Mouse (Mus musculus): ENCODE data around the gene Tnrc6c. TPM values are rescaled to one million over a fixed set of nuclear protein-coding genes. Genes with fewer than 3 reads are reported as not detected.

Tnrc6c gene
- total and polyA plus RNA-seq, 3 experiments, result 6.9 to 16.7 (median 12.8) TPM

GRCm38 (mm10) chr11:117652907-117653306, 1.2 kb upstream of the Tnrc6c start:
- Histone ChIP-seq H3K79me2 (replicated peaks; ENCODE audit: control insufficient read depth, extremely low read depth, insufficient read depth, poor library complexity, severe bottlenecking) (peaks cover 30% of the 10 kb centered on the region), H3K4me2 (ENCODE audit: insufficient read depth, low read depth, poor library complexity, severe bottlenecking) (peak overlapping the region; percentile 72), H3K4me3 (replicated peaks in 1 of 3; ENCODE audit: low read depth in 2 of 3, low read length in 2 of 3, poor library complexity in 1 of 3) (no peak overlapping the region), H3K4me1 (ENCODE audit: control insufficient read depth in 1 of 2, insufficient read depth in 2 of 2) (peaks cover 2 to 34% of the 10 kb centered on the region in 2 experiments; a peak in 3 of 4 replicates), H3K36me3 (replicated peaks in 1 of 2; ENCODE audit: control insufficient read depth in 1 of 2, insufficient read depth in 1 of 2, low read length in 1 of 2) (no peaks in the 10 kb centered on the region), H3K9me3 (replicated peaks; ENCODE audit: low read length) (no peaks in the 10 kb centered on the region), H3K27me3 (replicated peaks) (peaks cover 29% of the 10 kb centered on the region), H3K9ac (ENCODE audit: insufficient read depth, low read depth) (peak overlapping the region; percentile 72; the same call in 1 of the 2 replicates), H3K27ac (ENCODE audit: insufficient read depth, low read depth) (no peak overlapping the region)
- in situ Hi-C loops (cut with MboI; ENCODE audit: low pct_ligation_motif_present, low pct_unique_long_range_greater_than_20kb, low sequenced_read_pairs), result loop anchor here (5.0 kb wide), 2 partner anchors 41 to 171 kb away; partner anchors contain the start of gene Gm11733
- DNase-seq (ENCODE audit: extremely low read depth), result no peak
- dilution Hi-C loops (cut with MboI; ENCODE audit: extremely low pct_ligation_motif_present, extremely low pct_unique_long_range_greater_than_20kb, low sequenced_read_pairs), result no loop called here
- TF ChIP-seq EP300 (IDR thresholded peaks at IDR 0.05; ENCODE audit: low read length) (no peak), SIN3A (IDR thresholded peaks at IDR 0.05; ENCODE audit: low read length) (no peak), USF2 (conservative IDR thresholded peaks at IDR 0.05; ENCODE audit: low read depth, low read length) (no peak), NELFE (IDR thresholded peaks at IDR 0.05; ENCODE audit: low read depth, low read length) (no peak), POLR2A (IDR thresholded peaks at IDR 0.05; ENCODE audit: low read depth, low read length) (no peak), UBTF (IDR thresholded peaks at IDR 0.05; ENCODE audit: low read depth, low read length) (no peak), MAZ (IDR thresholded peaks at IDR 0.05; ENCODE audit: low read depth, low read length) (no peak), IRF4 (IDR thresholded peaks at IDR 0.05; ENCODE audit: low read depth, low read length) (no peak), ZC3H11A (IDR thresholded peaks at IDR 0.05; ENCODE audit: low read depth, low read length) (no peak), GABPA (IDR thresholded peaks at IDR 0.05; ENCODE audit: insufficient replicate concordance, low read depth, low read length) (no peak), TCF12 (IDR thresholded peaks at IDR 0.05; ENCODE audit: low read depth, low read length) (no peak)

- peaks cover 0 to 4% of the 10 kb centered on the region in 2 experiments for H3K36me3 ChIP-seq (replicated peaks in 1 of 2; ENCODE audit: control insufficient read depth in 1 of 2, insufficient read depth in 1 of 2, low read length in 1 of 2)
- in situ Hi-C loops (cut with MboI; ENCODE audit: low pct_ligation_motif_present, low pct_unique_long_range_greater_than_20kb, low sequenced_read_pairs) (loop anchor here (5.0 kb wide), 2 partner anchors 42 to 172 kb away; partner anchors contain the start of gene Gm11733), dilution Hi-C loops (cut with MboI; ENCODE audit: extremely low pct_ligation_motif_present, extremely low pct_unique_long_range_greater_than_20kb, low sequenced_read_pairs) (no loop called here)
- H3K27me3 ChIP-seq (replicated peaks), result peaks cover 29% of the 10 kb centered on the region
- peak overlapping the region; percentile 71 for H3K27ac ChIP-seq (ENCODE audit: insufficient read depth, low read depth)
- H3K4me2 ChIP-seq (ENCODE audit: insufficient read depth, low read depth, poor library complexity, severe bottlenecking), result peak overlapping the region; percentile 72; the same call in 1 of the 2 replicates
- H3K79me2 ChIP-seq (replicated peaks; ENCODE audit: control insufficient read depth, extremely low read depth, insufficient read depth, poor library complexity, severe bottlenecking), result peaks cover 43% of the 10 kb centered on the region
- DNase-seq (ENCODE audit: extremely low read depth), result peak; percentile 100
- H3K4me1 ChIP-seq (ENCODE audit: control insufficient read depth in 1 of 2, insufficient read depth in 2 of 2), result peaks cover 6 to 49% of the 10 kb centered on the region in 2 experiments
- peak overlapping the region; percentile 59 to 92 (median 83) for H3K4me3 ChIP-seq (replicated peaks in 1 of 3; ENCODE audit: low read depth in 2 of 3, low read length in 2 of 3, poor library complexity in 1 of 3)
- H3K9ac ChIP-seq (ENCODE audit: insufficient read depth, low read depth), result peak overlapping the region; percentile 98
- no peaks in the 10 kb centered on the region for H3K9me3 ChIP-seq (replicated peaks; ENCODE audit: low read length)
- TF ChIP-seq ETS1 (conservative IDR thresholded peaks at IDR 0.05; ENCODE audit: low read depth, low read length) (peak; percentile 52; the same call in 1 of the 2 replicates), ELF1 (IDR thresholded peaks at IDR 0.05; ENCODE audit: low read depth, low read length) (peak; percentile 93), E2F4 (IDR thresholded peaks at IDR 0.05; ENCODE audit: insufficient replicate concordance, low read depth, low read length) (peak; percentile 65; the same call in 1 of the 2 replicates), MXI1 (IDR thresholded peaks at IDR 0.05; ENCODE audit: low read depth, low read length) (no peak), JUND (conservative IDR thresholded peaks at IDR 0.05; ENCODE audit: low read depth, low read length) (no peak), MEF2A (IDR thresholded peaks at IDR 0.05; ENCODE audit: borderline replicate concordance, low read depth, low read length) (peak; percentile 27), ZKSCAN1 (IDR thresholded peaks at IDR 0.05; ENCODE audit: borderline replicate concordance, low read depth, low read length) (no peak), ZC3H11A (IDR thresholded peaks at IDR 0.05; ENCODE audit: low read depth, low read length) (no peak), TBP (conservative IDR thresholded peaks at IDR 0.05; ENCODE audit: low read depth, low read length) (peak; percentile 96), MAZ (IDR thresholded peaks at IDR 0.05; ENCODE audit: low read depth, low read length) (peak; percentile 97), ZMIZ1 (IDR thresholded peaks at IDR 0.05; ENCODE audit: low read depth, low read length) (peak; percentile 52), HCFC1 (IDR thresholded peaks at IDR 0.05; ENCODE audit: low read depth, low read length) (peak; percentile 77), MAX (IDR thresholded peaks at IDR 0.05; ENCODE audit: low read length) (peak; percentile 96), EP300 (IDR thresholded peaks at IDR 0.05; ENCODE audit: low read length) (no peak), GABPA (IDR thresholded peaks at IDR 0.05; ENCODE audit: insufficient replicate concordance, low read depth, low read length) (no peak), JUN (IDR thresholded peaks at IDR 0.05; ENCODE audit: insufficient read depth, low read depth, low read length) (no peak), CTCF (conservative IDR thresholded peaks at IDR 0.05 in 1 of 2, IDR thresholded peaks at IDR 0.05 in 1 of 2; ENCODE audit: low read depth in 2 of 2, low read length in 2 of 2) (no peak), NRF1 (IDR thresholded peaks at IDR 0.05; ENCODE audit: low read depth, low read length) (peak; percentile 27; the same call in 1 of the 2 replicates), CHD2 (IDR thresholded peaks at IDR 0.05; ENCODE audit: low read length) (peak; percentile 84), KAT2A (IDR thresholded peaks at IDR 0.05; ENCODE audit: insufficient replicate concordance, low read length) (0 out of 2 replicates have a peak, but pooled peaks have one; percentile 47), MAFK (IDR thresholded peaks at IDR 0.05; ENCODE audit: insufficient replicate concordance, low read length) (no peak), RAD21 (IDR thresholded peaks at IDR 0.05; ENCODE audit: low read depth, low read length) (no peak), CHD1 (IDR thresholded peaks at IDR 0.05; ENCODE audit: low read depth, low read length) (no peak), ZNF384 (IDR thresholded peaks at IDR 0.05; ENCODE audit: low read depth, low read length) (no peak)
Observed at GRCm38 (mm10) chr11:117654380-117654924, 363 bp downstream of the Tnrc6c start.
